13 mouse cellular contexts compared by ENCODE assay signal in genomic region chr3:38568596-38568975, GRCm38 (mm10).
DNase-seq lines count a peak whose midpoint lies in the region.
"Had no signal": no experiment of that assay in that cellular context is flagged by ENCODE, and none has a peak within 500 bp of the region (broad histone marks: within the 10 kb centered on the region; RNA-seq: fewer than 3 reads in every experiment).

No protein-coding gene starts in this region.

- H3K27ac ChIP-seq in forebrain, embryonic 10.5 days: peak overlapping the region; percentile 68
- H3K27ac ChIP-seq: intestine, embryonic 15.5 days; layer of hippocampus, adult 2 months; limb, embryonic 13.5 days had no signal

- H3K9me3 ChIP-seq in forebrain, embryonic 10.5 days: no peaks in the 10 kb centered on the region
- H3K9me3 ChIP-seq: intestine, embryonic 15.5 days; limb, embryonic 13.5 days had no signal

- no peaks in the 10 kb centered on the region for H3K36me3 ChIP-seq in forebrain, embryonic 10.5 days (replicated peaks)
- H3K36me3 ChIP-seq: intestine, embryonic 15.5 days; limb, embryonic 13.5 days had no signal

- DNase-seq in CD4-positive helper T cell, adult 2 months (ENCODE audit: low read depth, low spot score): peak; percentile 77
- DNase-seq in CD4-positive, CD25-positive, alpha-beta regulatory T cell, adult 2 months (ENCODE audit: low read depth, low spot score): peak; percentile 72
- no peak for DNase-seq in forebrain, embryonic 10.5 days (ENCODE audit: extremely low spot score, low spot score)
- DNase-seq in induced T-regulatory cell, adult 2 months (ENCODE audit: low read depth): peak; percentile 54
- no peak for DNase-seq in layer of hippocampus, adult 9-10 months (ENCODE audit: low spot score)
- DNase-seq in frontal cortex, postnatal 14 days (ENCODE audit: low spot score in 2 of 2): no peak
- DNase-seq in frontal cortex, postnatal 10 days (ENCODE audit: low spot score in 2 of 2): no peak
- DNase-seq: cerebellum, postnatal 10 days had no signal

- 20% methylated on average over 2 of the region's 2 CpGs for WGBS in forebrain, embryonic 10.5 days

- no peak overlapping the region for H3K4me3 ChIP-seq in forebrain, embryonic 10.5 days
- H3K4me3 ChIP-seq: erythroblast, embryonic 14.5 days; intestine, embryonic 15.5 days; layer of hippocampus, adult 2 months; limb, embryonic 13.5 days; myocyte had no signal

- no peaks in the 10 kb centered on the region for H3K27me3 ChIP-seq in forebrain, embryonic 10.5 days (ENCODE audit: poor library complexity, severe bottlenecking)
- H3K27me3 ChIP-seq: intestine, embryonic 15.5 days; limb, embryonic 13.5 days had no signal

- H3K4me1 ChIP-seq in forebrain, embryonic 10.5 days: peaks cover 32% of the 10 kb centered on the region
- H3K4me1 ChIP-seq: intestine, embryonic 15.5 days had no signal

Comparison
In these comparisons a context has a peak if more than half of its experiments do, and no peak if none do; other contexts are left out.
1. DNase-seq: peak in CD4-positive helper T cell, adult 2 months (single experiment), CD4-positive, CD25-positive, alpha-beta regulatory T cell, adult 2 months (single experiment) and induced T-regulatory cell, adult 2 months (single experiment); none in forebrain, embryonic 10.5 days (single experiment), layer of hippocampus, adult 9-10 months (single experiment), frontal cortex, postnatal 14 days (0 of 2) and frontal cortex, postnatal 10 days (0 of 2).